Mouse (Mus musculus): ENCODE data around the gene Anpep. TPM values are rescaled to one million over a fixed set of nuclear protein-coding genes. Genes with fewer than 3 reads are reported as not detected.
"Not testable (repeated sequence)": the region's sequence is repeated elsewhere in the genome, so short reads cannot be mapped to it uniquely, and the experiment has no call there.

Gene Anpep
- polyA plus RNA-seq, 1 experiment from 2014 or later: 81.7 TPM

GRCm38 (mm10) chr7:79801391-79801790, 59.5 kb downstream of the Anpep start:
- ATAC-seq (replicated peaks; ENCODE audit: low FRiP score): no peak
- H3K4me2 ChIP-seq: no peak overlapping the region
- H3K9ac ChIP-seq: no peak overlapping the region
- H3K27me3 ChIP-seq: 0 out of 2 replicates have a peak, but pooled peaks cover 8% of the 10 kb centered on the region
- no peaks in the 10 kb centered on the region for H3K9me3 ChIP-seq (replicated peaks)
- no peak overlapping the region for H3K27ac ChIP-seq
- peaks cover 5% of the 10 kb centered on the region; the same call in 1 of the 2 replicates for H3K4me1 ChIP-seq
- H3K36me3 ChIP-seq: no peaks in the 10 kb centered on the region
- H3K4me3 ChIP-seq (replicated peaks): no peak overlapping the region
- 73% methylated on average over 11 of the region's 11 CpGs for WGBS

GRCm38 (mm10) chr7:79800336-79800735, 60.5 kb downstream of the Anpep start:
- Histone ChIP-seq H3K9ac (no peak overlapping the region), H3K4me1 (peaks cover 5% of the 10 kb centered on the region; the same call in 1 of the 2 replicates), H3K4me3 (replicated peaks) (no peak overlapping the region), H3K36me3 (no peaks in the 10 kb centered on the region), H3K4me2 (no peak overlapping the region), H3K27me3 (0 out of 2 replicates have a peak, but pooled peaks cover 8% of the 10 kb centered on the region), H3K9me3 (replicated peaks) (no peaks in the 10 kb centered on the region), H3K27ac (no peak overlapping the region)
- 84% methylated on average over 4 of the region's 4 CpGs for WGBS
- no peak for ATAC-seq (replicated peaks; ENCODE audit: low FRiP score)

- no peak overlapping the region for H3K4me3 ChIP-seq (replicated peaks)
- no peak overlapping the region for H3K9ac ChIP-seq
- H3K4me1 ChIP-seq: peaks cover 5% of the 10 kb centered on the region; the same call in 1 of the 2 replicates
- 80% methylated on average over 6 of the region's 6 CpGs for WGBS
- peaks cover 15% of the 10 kb centered on the region for H3K27me3 ChIP-seq
- no peak overlapping the region for H3K4me2 ChIP-seq
- H3K36me3 ChIP-seq: no peaks in the 10 kb centered on the region
- ATAC-seq (replicated peaks; ENCODE audit: low FRiP score): no peak
- H3K27ac ChIP-seq: no peak overlapping the region
- no peaks in the 10 kb centered on the region for H3K9me3 ChIP-seq (replicated peaks)
Measured at GRCm38 (mm10) chr7:79799506-79799905, 61.4 kb downstream of the Anpep start.

- no peak overlapping the region for H3K27ac ChIP-seq
- H3K36me3 ChIP-seq: no peaks in the 10 kb centered on the region
- peaks cover 20% of the 10 kb centered on the region for H3K27me3 ChIP-seq
- no peak for ATAC-seq (replicated peaks; ENCODE audit: low FRiP score)
- no peak overlapping the region for H3K4me3 ChIP-seq (replicated peaks)
- no peak overlapping the region for H3K4me2 ChIP-seq
- H3K4me1 ChIP-seq: peaks cover 5% of the 10 kb centered on the region; the same call in 1 of the 2 replicates
- no peak overlapping the region for H3K9ac ChIP-seq
- no peaks in the 10 kb centered on the region for H3K9me3 ChIP-seq (replicated peaks)
- WGBS: 2% methylated on average over 8 of the region's 8 CpGs
Measured at GRCm38 (mm10) chr7:79799048-79799447, 61.8 kb downstream of the Anpep start.

GRCm38 (mm10) chr7:79798606-79799005, 62.3 kb downstream of the Anpep start:
- H3K27me3 ChIP-seq: peaks cover 24% of the 10 kb centered on the region
- H3K9me3 ChIP-seq (replicated peaks): no peaks in the 10 kb centered on the region
- no peaks in the 10 kb centered on the region for H3K36me3 ChIP-seq
- peaks cover 5% of the 10 kb centered on the region; the same call in 1 of the 2 replicates for H3K4me1 ChIP-seq
- no peak overlapping the region for H3K27ac ChIP-seq
- H3K9ac ChIP-seq: no peak overlapping the region
- no peak overlapping the region for H3K4me2 ChIP-seq
- 35% methylated on average over 5 of the region's 5 CpGs for WGBS
- ATAC-seq (replicated peaks; ENCODE audit: low FRiP score): no peak
- no peak overlapping the region for H3K4me3 ChIP-seq (replicated peaks)

GRCm38 (mm10) chr7:79793688-79794087, 67.2 kb downstream of the Anpep start, which contains the start of gene Mesp1:
Gene Mesp1, minus strand, starts transcription at chr7:79793788.
- 78% methylated on average over 6 of the region's 6 CpGs for WGBS
- Histone ChIP-seq H3K36me3 (no peaks in the 10 kb centered on the region), H3K4me2 (peak within 1 kb of the TSS; percentile 92), H3K27me3 (peaks cover 67% of the 10 kb centered on the region), H3K9me3 (replicated peaks) (no peaks in the 10 kb centered on the region), H3K4me1 (peaks cover 23% of the 10 kb centered on the region), H3K27ac (no peak within 1 kb of the TSS), H3K4me3 (replicated peaks) (peak within 1 kb of the TSS; percentile 48), H3K9ac (peak within 1 kb of the TSS; percentile 30; the same call in 1 of the 2 replicates)
- ATAC-seq (replicated peaks; ENCODE audit: low FRiP score): no peak

GRCm38 (mm10) chr7:79792635-79793421, 68.0 kb downstream of the Anpep start:
- H3K27ac ChIP-seq: no peak overlapping the region
- H3K4me2 ChIP-seq: peak overlapping the region; percentile 92
- WGBS: under 1% methylated on average over 76 of the region's 80 CpGs
- ATAC-seq (replicated peaks; ENCODE audit: low FRiP score): peak; percentile 38; the same call in 1 of the 2 replicates
- no peaks in the 10 kb centered on the region for H3K9me3 ChIP-seq (replicated peaks)
- H3K36me3 ChIP-seq: no peaks in the 10 kb centered on the region
- peaks cover 21% of the 10 kb centered on the region for H3K4me1 ChIP-seq
- H3K4me3 ChIP-seq (replicated peaks): peak overlapping the region; percentile 48
- peak overlapping the region; percentile 30; the same call in 1 of the 2 replicates for H3K9ac ChIP-seq
- H3K27me3 ChIP-seq: peaks cover 69% of the 10 kb centered on the region

- not testable (repeated sequence) for H3K4me2 ChIP-seq; H3K4me3 ChIP-seq (replicated peaks); H3K27ac ChIP-seq; H3K9me3 ChIP-seq (replicated peaks); H3K36me3 ChIP-seq; H3K9ac ChIP-seq; ATAC-seq (replicated peaks; ENCODE audit: low FRiP score)
- H3K27me3 ChIP-seq: peaks cover 69% of the 10 kb centered on the region
- H3K4me1 ChIP-seq: peaks cover 21% of the 10 kb centered on the region
- 33% methylated on average over 2 of the region's 2 CpGs for WGBS
Measured at GRCm38 (mm10) chr7:79789812-79790211, 71.0 kb downstream of the Anpep start.

GRCm38 (mm10) chr7:79786295-79786694, 74.6 kb downstream of the Anpep start:
- no peak overlapping the region for H3K4me3 ChIP-seq (replicated peaks)
- peaks cover 5% of the 10 kb centered on the region for H3K4me1 ChIP-seq
- peaks cover 33% of the 10 kb centered on the region for H3K27me3 ChIP-seq
- no peaks in the 10 kb centered on the region for H3K36me3 ChIP-seq
- H3K27ac ChIP-seq: no peak overlapping the region
- H3K9ac ChIP-seq: no peak overlapping the region
- no peak overlapping the region for H3K4me2 ChIP-seq
- 0 out of 2 replicates have a peak, but pooled peaks have one; percentile 56 for ATAC-seq (replicated peaks; ENCODE audit: low FRiP score)
- no peaks in the 10 kb centered on the region for H3K9me3 ChIP-seq (replicated peaks)
- 22% methylated on average over 6 of the region's 6 CpGs for WGBS

- Histone ChIP-seq H3K4me1 (peaks cover 9% of the 10 kb centered on the region), H3K9me3 (replicated peaks) (no peaks in the 10 kb centered on the region), H3K4me2 (no peak overlapping the region), H3K27me3 (peaks cover 5% of the 10 kb centered on the region), H3K27ac (no peak overlapping the region), H3K36me3 (no peaks in the 10 kb centered on the region), H3K4me3 (replicated peaks) (no peak overlapping the region), H3K9ac (no peak overlapping the region)
- WGBS: 82% methylated on average over 2 of the region's 2 CpGs
- ATAC-seq (replicated peaks; ENCODE audit: low FRiP score): no peak
Measured at GRCm38 (mm10) chr7:79782516-79782855, 78.4 kb downstream of the Anpep start.

GRCm38 (mm10) chr7:79781826-79782515, 78.9 kb downstream of the Anpep start:
- WGBS: 78% methylated on average over 11 of the region's 11 CpGs
- Histone ChIP-seq H3K4me3 (replicated peaks) (no peak overlapping the region), H3K4me1 (peaks cover 9% of the 10 kb centered on the region), H3K4me2 (no peak overlapping the region), H3K27ac (no peak overlapping the region), H3K9me3 (replicated peaks) (no peaks in the 10 kb centered on the region), H3K9ac (no peak overlapping the region), H3K27me3 (no peaks in the 10 kb centered on the region), H3K36me3 (no peaks in the 10 kb centered on the region)
- no peak for ATAC-seq (replicated peaks; ENCODE audit: low FRiP score)
